Mouse (Mus musculus) left cerebral cortex, adult 11 months (tissue): Measurements from ENCODE around the gene B3galnt2.
"Not testable (repeated sequence)": the region's sequence is repeated elsewhere in the genome, so short reads cannot be mapped to it uniquely, and the experiment has no call there.

Experiments used
- DNase-seq: peaks from one replicate; pipeline ENCODE4 v3.0.0; 2022; ENCODE audit warnings: low spot score

The B3galnt2 gene

GRCm38 (mm10) chr13:14011454-14011995 is 57.3 kb downstream of the B3galnt2 start:
- DNase-seq = no peak

DNA sequence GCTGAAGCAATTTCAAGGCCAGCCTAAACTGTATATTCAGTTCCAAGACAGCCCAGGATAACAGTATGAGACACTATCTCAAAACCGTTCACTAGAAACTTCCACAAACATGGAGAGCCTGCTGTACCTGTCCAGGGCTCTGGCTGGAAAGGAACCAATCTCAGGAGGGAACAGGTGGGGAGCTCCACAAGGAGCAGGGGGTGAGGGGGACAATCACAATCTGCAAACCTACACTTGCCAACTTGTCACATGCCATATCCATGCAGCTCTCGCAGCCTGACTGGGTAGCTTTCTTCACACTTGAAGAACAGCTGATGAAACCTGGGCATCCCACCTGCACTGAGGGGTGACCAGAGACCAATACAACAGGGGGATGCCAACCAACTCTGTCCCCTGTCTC is 59.7 kb downstream of the B3galnt2 start:
- no peak for DNase-seq

GRCm38 (mm10) chr13:14014540-14014939 is 60.3 kb downstream of the B3galnt2 start:
- DNase-seq = no peak

GRCm38 (mm10) chr13:14015609-14016008 is 61.3 kb downstream of the B3galnt2 start:
- no peak for DNase-seq

DNA sequence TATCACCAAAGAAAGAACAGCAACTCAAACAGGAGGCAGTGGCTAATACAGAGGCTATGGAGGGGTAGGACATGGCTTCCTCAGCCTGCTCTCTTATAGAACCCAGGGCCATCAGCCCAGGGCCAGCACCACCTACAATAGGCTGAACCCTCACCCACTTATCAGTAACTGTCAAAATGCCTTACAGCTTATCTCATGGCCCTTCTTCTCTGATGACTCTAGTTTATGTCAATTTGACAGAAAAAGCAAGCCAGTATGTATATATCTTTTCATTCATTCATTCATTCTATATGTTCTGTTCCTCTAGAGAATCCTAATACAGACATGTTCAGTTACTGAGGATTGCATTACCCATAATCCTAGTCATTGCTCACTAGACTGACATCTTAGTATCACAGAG is 64.0 kb downstream of the B3galnt2 start:
- DNase-seq = no peak

DNA sequence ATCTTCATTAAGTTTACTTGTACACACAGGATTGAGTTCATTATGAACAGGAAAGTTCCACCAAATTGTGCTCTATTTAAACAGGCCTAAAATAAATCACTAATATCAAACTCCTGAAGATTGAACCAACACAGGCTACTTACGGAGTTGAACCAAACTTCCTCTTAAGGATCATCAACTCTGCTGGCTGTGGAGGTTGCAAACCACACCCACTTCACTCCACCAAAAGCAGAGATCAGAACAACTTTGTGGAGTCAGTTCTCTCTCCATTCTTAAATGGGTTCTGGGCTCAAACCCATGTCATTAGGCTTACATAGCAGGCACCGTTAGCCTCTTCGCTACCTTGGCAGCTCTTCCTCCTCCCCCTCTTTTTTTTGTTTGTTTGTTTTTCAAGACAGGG is 64.6 kb downstream of the B3galnt2 start:
- no peak for DNase-seq

GRCm38 (mm10) chr13:14021417-14021816 is 67.1 kb downstream of the B3galnt2 start:
- DNase-seq = not testable (repeated sequence)

DNA sequence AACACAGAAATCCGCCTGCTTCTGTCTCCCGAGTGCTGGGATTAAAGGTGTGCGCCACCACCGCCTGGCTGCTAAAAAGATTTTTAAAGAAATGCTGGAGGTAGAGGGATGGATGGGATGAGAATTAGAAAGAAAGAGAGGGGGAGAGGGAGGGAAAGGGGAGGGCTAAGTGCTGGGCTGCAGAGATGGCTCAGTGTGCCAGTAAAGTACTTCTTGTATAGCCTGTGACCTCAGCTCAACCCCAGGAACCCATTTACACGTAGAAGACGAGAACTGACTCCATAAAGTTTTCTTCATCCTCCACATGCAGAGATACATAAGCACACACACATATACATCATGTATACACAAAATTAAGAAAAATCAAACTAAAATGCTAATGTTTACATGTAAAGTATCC is 71.3 kb downstream of the B3galnt2 start:
- no peak for DNase-seq

GRCm38 (mm10) chr13:14026154-14026820 is 72.0 kb downstream of the B3galnt2 start:
- no peak for DNase-seq

GRCm38 (mm10) chr13:14033309-14034072 is 79.2 kb downstream of the B3galnt2 start:
- DNase-seq = no peak

DNA sequence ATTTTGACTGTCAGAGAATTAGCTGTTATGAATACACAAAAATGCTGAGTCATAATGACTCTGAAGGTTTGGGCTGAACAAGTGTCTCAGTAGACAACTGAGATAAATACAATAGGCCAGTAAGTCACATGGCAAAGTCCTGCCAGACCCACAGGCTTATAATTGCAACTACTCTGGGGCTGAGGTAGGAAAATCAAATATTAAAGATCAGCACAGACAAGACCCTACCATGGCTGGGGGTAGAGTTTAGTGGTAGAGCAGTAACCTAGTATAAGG is 79.7 kb downstream of the B3galnt2 start:
- DNase-seq = no peak

- DNase-seq = not testable (repeated sequence)
Observed at GRCm38 (mm10) chr13:14035352-14035751, 81.1 kb downstream of the B3galnt2 start.

DNA sequence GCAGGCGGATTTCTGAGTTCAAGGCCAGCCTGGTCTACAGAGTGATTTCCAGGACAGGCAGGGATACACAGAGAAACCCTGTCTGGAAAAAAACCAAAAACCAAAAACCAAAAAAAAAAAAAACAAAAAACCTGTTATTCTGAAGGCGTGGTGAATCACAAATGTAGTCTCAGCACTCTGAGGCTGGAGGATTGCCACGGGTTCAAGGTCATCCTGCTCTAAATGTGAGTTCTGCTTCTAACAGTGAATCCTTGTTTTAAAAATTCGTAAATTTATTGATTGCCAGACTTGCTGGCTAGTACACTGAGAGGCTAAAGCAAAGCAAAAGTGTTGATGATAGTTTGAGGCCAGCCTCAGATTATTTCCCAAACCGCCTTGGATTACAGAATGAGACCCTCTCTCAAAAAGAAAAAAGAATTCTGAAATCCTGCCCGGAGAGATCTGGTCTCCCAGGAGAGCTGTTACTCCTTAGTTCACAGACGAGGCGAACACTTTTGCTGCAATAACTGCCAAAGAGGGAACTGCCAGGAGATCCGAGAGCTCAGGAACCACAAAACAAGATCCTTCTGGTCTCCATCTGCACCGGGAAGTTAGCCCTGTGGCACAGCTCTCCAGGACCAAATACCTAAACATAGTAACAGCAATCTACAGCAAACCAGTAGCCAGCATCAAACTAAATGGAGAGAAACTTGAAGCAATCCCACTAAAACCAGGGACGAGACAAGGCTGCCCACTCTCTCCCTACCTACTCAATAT is 81.8 kb downstream of the B3galnt2 start:
- no peak for DNase-seq

DNA sequence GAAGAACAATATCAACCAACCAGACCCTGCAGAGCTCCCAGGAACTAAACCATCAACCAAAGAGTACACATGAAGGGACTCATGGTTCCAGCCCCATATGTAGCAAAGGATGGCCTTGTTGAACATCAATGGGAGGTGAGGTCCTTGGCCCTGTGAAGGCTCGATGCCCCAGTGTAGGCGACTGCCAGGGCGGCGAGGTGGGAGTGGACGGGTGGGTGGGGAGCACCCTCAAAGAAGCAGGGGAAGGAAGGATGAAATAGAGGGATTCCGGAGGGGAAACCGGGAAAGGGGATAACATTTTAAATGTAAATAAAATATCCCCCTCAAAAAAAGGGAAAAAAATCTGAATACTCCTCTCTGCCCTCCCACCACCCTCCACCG is 84.6 kb downstream of the B3galnt2 start:
- DNase-seq = no peak

GRCm38 (mm10) chr13:14039292-14039965 is 85.2 kb downstream of the B3galnt2 start, which contains the start of gene Tbce:
Tbce (minus strand) TSS chr13:14039638.
- DNase-seq = peak; percentile 86

DNA sequence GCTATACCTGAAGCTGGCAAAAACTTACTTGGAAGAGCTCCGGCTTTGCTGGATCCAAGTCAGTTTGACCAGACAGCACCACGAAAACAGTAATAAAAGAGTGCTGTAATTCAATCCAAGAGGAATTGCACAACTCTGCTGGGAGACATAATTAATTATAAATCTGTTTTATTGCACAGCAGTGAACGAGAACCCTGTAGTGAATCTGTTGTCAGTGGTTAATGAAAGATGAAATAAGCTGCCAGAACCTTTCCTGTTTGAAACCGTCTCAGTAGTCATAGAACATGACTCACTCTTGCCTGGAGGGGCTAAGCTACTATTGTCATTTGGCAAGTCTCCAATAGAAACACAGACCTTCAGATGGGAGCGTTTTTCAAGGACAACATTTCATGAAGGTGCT is 85.9 kb downstream of the B3galnt2 start:
- DNase-seq = no peak

DNA sequence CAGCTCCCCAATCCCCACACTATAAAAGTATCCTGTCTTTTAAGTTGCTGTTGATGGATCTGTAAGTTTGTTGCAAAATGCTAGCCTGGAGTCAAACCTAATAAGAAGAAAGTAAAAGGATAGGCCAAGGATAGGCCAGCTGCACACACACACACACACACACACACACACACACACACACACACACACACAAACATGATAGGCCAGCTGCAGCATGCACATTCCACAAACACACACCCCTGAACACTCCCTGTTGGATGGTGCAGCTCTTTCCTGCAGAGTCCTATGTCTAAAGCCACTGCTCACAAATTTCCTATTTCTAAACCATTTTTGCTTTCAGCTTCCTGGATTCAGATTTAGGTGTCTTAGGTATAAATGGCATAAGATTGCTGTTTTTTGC is 89.6 kb downstream of the B3galnt2 start:
- no peak for DNase-seq

GRCm38 (mm10) chr13:14044521-14044920 is 90.3 kb downstream of the B3galnt2 start:
- DNase-seq = no peak
